Mouse (Mus musculus) layer of hippocampus, postnatal 36 days (tissue): ENCODE measurements around the gene Vmn1r43. TPM values are rescaled to one million over a fixed set of nuclear protein-coding genes. Genes with fewer than 3 reads are reported as not detected.
"Not testable (repeated sequence)": the region's sequence is repeated elsewhere in the genome, so short reads cannot be mapped to it uniquely, and the experiment has no call there.

Experiments
- DNase-seq, 2 experiments: peaks; one replicate each; pipeline ENCODE4 v3.0.0; 2022
- total RNA-seq, 2 experiments: library from RNA; stranded (reverse); gene quantifications; 2 replicates each; pipeline ENCODE4 v1.2.3; 2021

The Vmn1r43 gene
- total RNA-seq: not detected

DNA sequence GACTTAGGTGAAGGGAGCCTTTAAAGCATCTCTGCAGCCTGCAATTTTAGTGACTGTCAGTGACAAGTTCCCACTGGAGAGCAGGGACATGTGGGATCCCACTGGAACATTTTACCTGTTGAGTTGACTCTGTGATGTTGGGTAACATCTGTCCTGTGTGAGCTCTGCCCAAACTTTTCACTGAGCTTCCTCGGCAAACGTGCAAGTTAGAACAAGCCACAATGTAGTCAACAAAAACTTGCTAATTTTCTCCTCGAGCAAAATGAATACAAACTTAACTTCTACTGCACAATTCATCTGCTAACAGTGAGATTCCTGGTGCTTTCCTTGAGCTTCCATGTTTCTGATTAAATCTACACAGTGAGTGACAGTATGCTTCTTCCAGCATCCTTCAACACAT, at the start of gene Vmn1r43, which contains the start of gene Vmn1r42:
Gene Vmn1r43, minus strand, starts transcription at position 101 of the 400 bp plus-strand sequence.
Gene Vmn1r42, minus strand, starts transcription at position 101 of the 400 bp plus-strand sequence.
- not testable (repeated sequence) for DNase-seq

DNA sequence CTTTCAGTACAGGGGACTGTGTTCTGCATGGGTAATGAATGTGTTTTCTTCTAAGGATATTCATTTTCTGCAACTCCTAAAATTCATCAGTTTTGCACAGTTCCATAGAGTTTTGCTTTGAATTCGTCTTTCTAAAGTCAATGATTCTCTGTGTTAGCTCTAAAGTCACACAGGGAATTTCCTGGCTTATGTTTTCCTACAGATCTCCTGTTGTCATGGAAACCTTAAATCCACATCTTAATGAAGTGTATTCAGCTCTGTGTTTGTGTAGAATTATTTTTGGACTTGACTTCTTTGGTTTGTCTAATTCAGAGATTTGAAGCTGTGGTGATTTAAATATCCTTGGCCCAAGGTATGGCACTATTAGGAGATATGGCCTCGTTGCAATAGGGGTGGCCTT, 7.6 kb upstream of the Vmn1r43 start:
- DNase-seq: no peak

- DNase-seq: no peak
Observed at GRCm38 (mm10) chr6:89883360-89883759, 7.1 kb upstream of the Vmn1r43 start, which contains the start of gene Vmn1r44. TSS of gene Vmn1r44 (plus strand) at chr6:89883660.

GRCm38 (mm10) chr6:89880867-89881266, 4.7 kb upstream of the Vmn1r43 start:
- no peak for DNase-seq

DNA sequence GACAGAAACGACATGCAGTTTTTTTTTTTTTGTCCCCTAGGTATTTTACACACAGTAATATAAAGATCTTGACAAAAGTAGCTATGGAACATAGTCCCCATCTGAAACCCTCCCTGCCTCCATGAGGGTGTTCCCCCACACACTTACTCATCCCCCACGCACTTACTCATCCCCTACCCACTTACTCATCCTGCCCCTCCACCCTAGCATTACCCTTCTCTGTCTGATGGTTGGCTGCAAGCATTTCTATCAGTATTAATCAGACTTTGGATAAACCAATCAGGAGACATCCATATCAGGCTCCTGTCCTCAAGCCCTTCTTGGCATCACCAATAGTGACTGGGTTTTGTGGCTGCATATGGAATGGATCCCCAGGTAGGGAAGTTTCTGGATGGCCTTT, 750 bp upstream of the Vmn1r43 start:
- DNase-seq: no peak

GRCm38 (mm10) chr6:89867976-89868375, 8.2 kb downstream of the Vmn1r43 start:
- DNase-seq: no peak

DNA sequence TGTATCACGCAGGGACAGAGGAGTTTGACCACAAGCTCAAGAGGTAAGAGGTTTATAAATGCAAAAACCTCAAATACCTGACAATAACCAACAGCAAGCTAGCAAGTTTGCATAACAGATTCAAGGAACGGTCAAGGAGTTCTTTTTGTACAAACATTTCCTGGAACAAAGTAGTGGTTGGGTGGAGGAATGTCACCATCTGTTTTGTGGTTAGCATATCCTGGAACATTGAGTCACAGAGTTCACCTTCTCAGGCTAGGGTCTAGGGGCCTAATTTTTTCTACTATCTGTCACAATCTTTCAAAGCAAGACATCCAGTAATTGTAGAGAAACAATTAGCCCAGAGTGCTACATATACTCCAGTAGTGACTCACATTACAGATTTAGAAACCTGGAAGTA, 8.9 kb downstream of the Vmn1r43 start:
- no peak for DNase-seq

- no peak for DNase-seq
Observed at GRCm38 (mm10) chr6:89863792-89864191, 12.4 kb downstream of the Vmn1r43 start.

GRCm38 (mm10) chr6:89859839-89860238, 16.4 kb downstream of the Vmn1r43 start:
- DNase-seq: no peak

DNA sequence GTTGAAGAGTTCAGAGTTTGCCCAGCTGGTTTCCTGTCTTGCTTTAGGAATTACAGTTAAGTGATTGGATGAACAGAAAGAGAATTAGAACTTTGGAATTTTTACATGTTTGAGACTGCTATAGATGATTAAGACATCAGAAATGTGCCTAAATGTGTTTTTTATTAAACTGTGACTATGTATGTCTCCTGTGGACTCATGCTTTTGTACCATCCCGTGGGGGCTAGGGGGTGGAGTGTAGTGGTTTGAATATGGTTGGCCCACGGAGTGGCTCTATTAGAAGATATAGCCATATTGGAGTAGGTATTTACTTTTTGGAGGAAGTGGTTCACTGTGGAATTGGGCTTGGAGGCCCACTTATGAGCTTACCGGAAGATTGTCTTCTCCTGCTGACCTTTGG, 18.7 kb downstream of the Vmn1r43 start:
- DNase-seq: no peak

Other genes with a start within 250 kb of the Vmn1r43 start
- gene Txnrd3, start 232.4 kb downstream of the Vmn1r43 start, total RNA-seq: 1 to 10 TPM; 3.3 to 3.6 TPM
- not detected for gene Vmn1r40, start 168.9 kb downstream of the Vmn1r43 start, total RNA-seq
- not detected for gene Vmn1r41, start 135.6 kb downstream of the Vmn1r43 start, total RNA-seq
- gene Vmn1r42, start within 50 bp of the Vmn1r43 start, total RNA-seq: not detected
- not detected for gene Vmn1r44, start 7.2 kb upstream of the Vmn1r43 start, total RNA-seq
- not detected for gene Vmn1r45, start 64.2 kb upstream of the Vmn1r43 start, total RNA-seq
- gene Vmn1r46, start 92.9 kb upstream of the Vmn1r43 start, total RNA-seq: not detected
- gene Vmn1r47, start 139.7 kb upstream of the Vmn1r43 start, total RNA-seq: not detected
- gene Vmn1r48, start 160.4 kb upstream of the Vmn1r43 start, total RNA-seq: not detected
- gene Vmn1r49, start 202.1 kb upstream of the Vmn1r43 start, total RNA-seq: not detected
- not detected for gene Vmn1r50, start 225.0 kb upstream of the Vmn1r43 start, total RNA-seq
- gene Vmn1r51, start 246.2 kb upstream of the Vmn1r43 start, total RNA-seq: not detected